Mouse (Mus musculus) spleen, adult 2 months (tissue): ENCODE measurements around the gene Smarcc1.

Experiments used
- CTCF ChIP-seq: fragments of 200-500 bp; IDR thresholded peaks from 2 replicates; pipeline ENCODE4 v1.5.1; 2011; ENCODE audit warnings: mild to moderate bottlenecking, inconsistent platforms; ENCODE audit not compliant: insufficient read depth, insufficient read length, insufficient replicate concordance; ENCODE audit errors: extremely low read depth
- POLR2A ChIP-seq: fragments of 200-500 bp; IDR thresholded peaks from 2 replicates; pipeline ENCODE4 v1.6.1; 2011; ENCODE audit warnings: low read depth, low read length, inconsistent platforms

GRCm38 (mm10) chr9:110244567-110244888, 127.0 kb downstream of the Smarcc1 start:
- TF ChIP-seq CTCF, result no peak
- no peak for TF ChIP-seq POLR2A
